Mouse (Mus musculus) spleen, postnatal 4 days (tissue): ENCODE measurements at regions not wholly inside any gene's neighbourhood (a gene's known extent, or its start where the extent isn't known, plus 50 kb on each side); places are given as distances from the start of the nearest gene placed in this dataset.
A peak's percentile ranks its signal among the peaks of the same experiment; 100 is the strongest.

Source experiments
- DNase-seq, 2 experiments: peaks; one replicate each; pipeline ENCODE4 v3.0.0; 2022; ENCODE audit warnings: low spot score in 2 of 2

- no peak for DNase-seq
Observed at GRCm38 (mm10) chr3:38820787-38821186, 66.0 kb upstream of the Fat4 start.

GRCm38 (mm10) chr3:38820315-38820714, 66.4 kb upstream of the Fat4 start:
- no peak for DNase-seq

GRCm38 (mm10) chr3:38817651-38818050, 69.1 kb upstream of the Fat4 start:
- no peak for DNase-seq

GRCm38 (mm10) chr3:38812457-38812856, 74.3 kb upstream of the Fat4 start:
- no peak for DNase-seq

GRCm38 (mm10) chr3:38811635-38812034, 75.1 kb upstream of the Fat4 start:
- DNase-seq: peak in 1 of 2 experiments; percentile 47

DNA sequence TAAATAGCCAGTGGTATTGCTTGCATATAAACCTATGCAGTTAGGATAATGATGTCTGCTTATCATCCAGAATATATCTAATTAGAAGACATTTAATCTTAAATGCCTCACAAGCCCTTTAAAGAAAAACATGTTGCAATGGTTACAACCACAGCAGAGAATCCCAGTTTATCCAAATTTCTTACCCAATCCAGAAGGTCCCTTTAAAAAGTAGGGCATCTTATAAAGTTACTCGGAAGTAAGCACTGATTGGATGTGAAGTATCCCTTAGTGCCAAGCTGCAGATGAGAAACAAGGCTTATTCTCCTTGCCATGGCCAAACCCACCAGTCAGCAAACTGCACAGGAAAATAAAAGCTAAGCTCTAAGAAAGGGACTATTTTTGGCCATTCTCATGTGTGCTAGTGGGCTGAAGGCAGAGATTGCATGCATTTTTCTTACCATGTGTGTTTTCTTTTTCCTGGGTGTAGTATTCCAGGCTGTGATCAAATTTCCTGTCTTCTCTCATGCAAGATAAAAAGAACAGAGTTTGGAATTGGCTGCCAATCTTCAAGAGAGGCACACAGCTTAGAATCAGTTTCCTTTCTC, 80.2 kb upstream of the Fat4 start:
- peak in 1 of 2 experiments; percentile 5 for DNase-seq

DNA sequence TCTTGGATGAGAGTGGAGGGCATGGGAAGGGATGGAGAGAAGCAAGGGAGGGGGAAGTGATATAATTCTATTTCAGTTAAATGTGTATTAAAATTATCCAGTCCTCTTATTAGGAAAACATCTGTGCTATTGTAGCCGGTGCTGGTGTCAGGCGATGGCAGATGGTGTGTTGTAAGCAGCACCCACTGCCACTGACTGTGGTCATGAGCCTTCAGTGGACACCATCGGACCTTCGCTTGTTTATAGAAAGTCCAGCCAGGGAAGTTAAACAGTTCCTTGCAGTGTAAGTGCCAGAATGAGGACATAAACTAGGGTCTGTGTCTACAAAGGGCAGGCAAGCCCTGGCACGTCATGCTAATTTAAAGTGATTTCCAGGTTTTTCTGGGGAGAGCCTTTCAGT, 80.7 kb upstream of the Fat4 start:
- DNase-seq: peak in 1 of 2 experiments; percentile 35

DNA sequence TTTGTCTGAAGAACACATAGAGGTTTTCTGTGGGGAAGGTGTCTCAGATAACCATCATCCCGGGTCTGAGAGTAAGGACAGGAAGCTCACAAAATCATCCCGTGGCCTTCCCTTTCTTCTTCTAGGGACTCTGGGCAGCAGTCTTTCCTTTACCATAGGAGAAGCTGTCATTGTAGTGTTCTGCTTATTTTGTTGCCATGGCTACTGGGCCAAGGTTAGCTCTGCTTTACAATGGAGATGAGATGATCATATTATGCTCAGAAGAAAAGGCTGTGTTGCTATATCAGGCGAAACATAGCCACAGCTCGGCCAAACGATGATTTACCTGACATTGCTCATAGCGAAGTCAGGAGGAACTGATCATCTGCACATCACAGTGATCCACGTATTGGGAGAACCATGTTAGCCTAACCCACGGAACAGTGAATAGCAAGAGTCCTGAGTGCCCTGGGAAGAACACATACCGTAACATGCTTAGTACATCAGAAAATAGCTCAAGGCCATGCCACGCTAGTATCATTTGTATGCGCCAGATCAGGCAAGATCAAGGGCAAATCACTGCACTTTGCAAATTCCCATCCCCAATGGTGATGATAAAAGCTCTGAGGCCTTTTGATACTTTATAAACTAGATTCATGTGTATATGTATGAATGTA, 91.0 kb upstream of the Fat4 start:
- DNase-seq: peak in 1 of 2 experiments; percentile 28

DNA sequence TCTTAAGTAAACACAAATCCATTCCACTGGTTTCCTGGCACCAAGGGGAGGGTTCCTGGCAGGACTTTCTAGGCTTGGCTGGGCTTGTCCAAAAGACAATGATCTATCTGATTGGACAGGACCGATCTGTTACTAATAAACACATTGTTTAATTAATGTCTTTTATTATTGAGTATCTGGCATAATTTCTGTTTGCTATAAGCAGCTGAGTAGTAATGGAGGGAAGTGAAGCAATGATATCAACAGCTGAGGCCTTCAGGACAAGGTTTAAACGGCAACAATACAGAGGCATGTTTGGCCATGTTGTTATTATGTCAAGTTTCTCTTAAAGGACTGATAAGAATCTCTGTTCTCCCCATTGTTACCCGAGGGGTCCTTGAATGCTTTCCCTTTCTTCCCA, 93.5 kb upstream of the Fat4 start:
- no peak for DNase-seq

DNA sequence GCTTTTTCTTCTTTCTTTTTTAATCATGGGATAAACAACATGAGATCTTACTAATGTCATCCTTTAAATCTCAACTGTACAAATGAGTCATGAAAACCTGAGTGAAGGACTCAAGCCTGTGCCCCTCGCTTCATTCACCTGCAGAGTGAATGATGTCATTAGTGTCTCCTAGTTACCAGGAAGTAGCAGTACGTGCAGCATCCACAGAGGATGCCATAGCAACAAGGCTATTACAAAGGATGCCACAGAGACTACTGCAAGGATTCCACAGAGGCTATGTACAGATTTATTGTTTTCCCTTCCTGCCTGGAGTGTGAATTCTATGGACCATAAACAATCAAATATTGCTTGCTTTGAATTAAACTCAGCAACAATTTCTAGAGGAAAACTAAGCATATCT, 98.0 kb upstream of the Fat4 start:
- no peak for DNase-seq

DNA sequence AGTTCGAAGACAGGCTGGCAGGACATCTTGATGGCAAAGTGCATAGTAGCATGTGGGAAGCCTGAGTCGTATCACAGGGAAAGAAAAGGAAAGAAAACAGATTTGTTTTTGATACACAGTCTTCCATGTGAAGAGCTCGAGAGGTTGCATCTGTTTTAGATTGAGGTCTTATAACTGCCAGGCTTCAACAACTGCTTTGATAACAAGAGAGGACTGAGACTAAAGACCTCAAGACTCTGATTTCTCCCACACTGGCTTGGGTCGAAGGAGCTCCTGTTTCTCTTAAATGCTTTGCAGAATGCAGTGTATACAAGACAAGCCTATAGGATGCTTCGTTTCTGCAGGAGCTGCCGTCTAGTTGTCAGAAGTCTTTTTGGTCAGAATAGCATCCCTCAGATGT, 103.0 kb upstream of the Fat4 start:
- DNase-seq: no peak

GRCm38 (mm10) chr3:38783051-38783450, 103.7 kb upstream of the Fat4 start:
- no peak for DNase-seq

GRCm38 (mm10) chr3:38776743-38777366, 109.9 kb upstream of the Fat4 start:
- DNase-seq: no peak

GRCm38 (mm10) chr3:38754632-38755123, 132.1 kb upstream of the Fat4 start:
- DNase-seq: no peak

GRCm38 (mm10) chr3:38753446-38754205, 133.1 kb upstream of the Fat4 start:
- DNase-seq: no peak

GRCm38 (mm10) chr3:38742155-38742554, 144.6 kb upstream of the Fat4 start:
- DNase-seq: no peak

- no peak for DNase-seq
Observed at GRCm38 (mm10) chr3:38722606-38723005, 164.1 kb upstream of the Fat4 start.

GRCm38 (mm10) chr3:38712078-38712873, 174.5 kb upstream of the Fat4 start:
- no peak for DNase-seq

- no peak for DNase-seq
Observed at GRCm38 (mm10) chr3:38711229-38711628, 175.5 kb upstream of the Fat4 start.

GRCm38 (mm10) chr3:38707891-38708290, 178.8 kb upstream of the Fat4 start:
- DNase-seq: no peak

GRCm38 (mm10) chr3:38699206-38699605, 187.5 kb upstream of the Fat4 start:
- DNase-seq: no peak

DNA sequence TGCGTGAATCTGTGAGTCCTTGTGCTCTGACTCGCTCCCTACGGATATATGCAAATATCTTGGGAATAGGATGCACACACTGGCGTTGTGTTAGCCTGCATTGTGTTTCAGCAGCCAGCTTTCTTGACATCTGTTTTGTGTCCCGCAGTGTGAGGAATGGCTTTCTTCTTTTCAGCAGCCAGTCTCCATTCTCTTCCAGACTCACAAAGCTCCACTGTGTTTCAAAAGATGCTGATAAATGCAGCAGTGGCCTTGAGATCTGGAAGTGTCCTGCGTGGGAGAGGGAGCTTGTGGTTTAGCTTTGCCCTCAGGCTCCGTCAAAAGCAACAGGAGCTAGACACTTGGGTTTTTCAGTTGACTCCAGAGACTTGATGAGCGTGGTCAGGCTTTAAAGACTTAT, 188.9 kb upstream of the Fat4 start:
- DNase-seq: no peak
